Mouse (Mus musculus) liver, embryonic 11.5 days (tissue): Measurements from ENCODE around the gene Yif1a. TPM values are rescaled to one million over a fixed set of nuclear protein-coding genes. Genes with fewer than 3 reads are reported as not detected.

Experiments
- ATAC-seq: fragments of 200-750 bp; cut with Nextera tagmentation; replicated peaks from 2 replicates; pipeline ENCODE4 v1.8.0; 2017; ENCODE audit warnings: moderate number of reproducible peaks, mild to moderate bottlenecking, moderate TSS enrichment, moderate library complexity; ENCODE audit not compliant: low FRiP score
- DNase-seq: peaks from one replicate; pipeline ENCODE4 v3.0.0-alpha.2; 2017; ENCODE audit warnings: low spot score
- H3K27ac ChIP-seq: fragments of 300-500 bp; sonication (generic); 2 replicates; pipeline ENCODE4 v1.5.1; 2014; ENCODE audit warnings: mild to moderate bottlenecking, low read depth, low read length, control low read depth
- H3K27me3 ChIP-seq: fragments of 300-500 bp; sonication (generic); replicated peaks from 2 replicates; pipeline ENCODE4 v1.6.1; 2014; ENCODE audit warnings: low read length, mixed read lengths; ENCODE audit not compliant: control insufficient read depth, insufficient read depth
- H3K36me3 ChIP-seq: fragments of 300-500 bp; sonication (generic); 2 replicates; pipeline ENCODE4 v1.6.1; 2014; ENCODE audit warnings: mild to moderate bottlenecking, low read length, moderate library complexity, mixed read lengths; ENCODE audit not compliant: control insufficient read depth, insufficient read depth
- H3K4me1 ChIP-seq: fragments of 300-500 bp; sonication (generic); replicated peaks from 2 replicates; pipeline ENCODE4 v1.6.1; 2014; ENCODE audit warnings: low read length, mixed read lengths; ENCODE audit not compliant: control insufficient read depth, insufficient read depth
- H3K4me2 ChIP-seq: fragments of 300-500 bp; sonication (generic); 2 replicates; pipeline ENCODE4 v1.6.1; 2014; ENCODE audit warnings: mild to moderate bottlenecking, control low read depth, moderate library complexity
- H3K4me3 ChIP-seq: fragments of 300-500 bp; sonication (generic); 2 replicates; pipeline ENCODE4 v1.5.1; 2014; ENCODE audit warnings: low read depth, low read length, control low read depth
- H3K9ac ChIP-seq: fragments of 300-500 bp; sonication (generic); 2 replicates; pipeline ENCODE4 v1.6.1; 2014; ENCODE audit warnings: low read depth, low read length, control low read depth
- H3K9me3 ChIP-seq: fragments of 300-500 bp; sonication (generic); 2 replicates; pipeline ENCODE4 v1.6.1; 2016; ENCODE audit warnings: low read length, inconsistent platforms, mixed read lengths; ENCODE audit not compliant: control insufficient read depth
- WGBS: fragments of 180-500 bp; shearing (Covaris S2); extraction: QIAGEN DNeasy Blood & Tissue Kit; methylation state at CpG from one replicate; pipeline ENCODE4 v1.1.7; 2014; 5-methylcytosine and 5-hydroxymethylcytosine counted together
- polyA plus RNA-seq: library from polyadenylated mRNA; unstranded; fragments of >200 nt; fragmentation: Nextera tagmentation; extraction: Ambion mirVana; gene quantifications from 2 replicates; pipeline ENCODE4 v1.2.1, GENCODE M21; 2014

Yif1a gene
- polyA plus RNA-seq, 1 experiment from 2014 or later: 77.8 TPM

- peaks cover 2% of the 10 kb centered on the region; the same call in 1 of the 2 replicates for H3K27me3 ChIP-seq
- ATAC-seq: peak; percentile 71
- peaks cover 19% of the 10 kb centered on the region for H3K36me3 ChIP-seq
- 0 out of 2 replicates have a peak within 1 kb of the TSS, but pooled peaks have one; percentile 29 for H3K27ac ChIP-seq
- no peaks in the 10 kb centered on the region for H3K9me3 ChIP-seq
- WGBS: 6% methylated on average over 43 of the region's 48 CpGs
- H3K9ac ChIP-seq: peak within 1 kb of the TSS; percentile 63
- H3K4me2 ChIP-seq: peak within 1 kb of the TSS; percentile 90
- peak; percentile 74 for DNase-seq
- H3K4me1 ChIP-seq: peaks cover 38% of the 10 kb centered on the region
- H3K4me3 ChIP-seq: peak within 1 kb of the TSS; percentile 45
Observed at GRCm38 (mm10) chr19:5098363-5099143, 10.2 kb downstream of the Yif1a start, which contains the start of gene Cnih2. Gene Cnih2, minus strand, starts transcription at chr19:5098521.

GRCm38 (mm10) chr19:5106074-5106473, 17.7 kb downstream of the Yif1a start:
- no peaks in the 10 kb centered on the region for H3K9me3 ChIP-seq
- DNase-seq (peak; percentile 31), ATAC-seq (no peak)
- H3K36me3 ChIP-seq: peaks cover 32% of the 10 kb centered on the region
- peaks cover 23% of the 10 kb centered on the region for H3K4me1 ChIP-seq
- H3K27me3 ChIP-seq: no peaks in the 10 kb centered on the region
- peak overlapping the region; percentile 87 for H3K4me3 ChIP-seq
- 8% methylated on average over 9 of the region's 9 CpGs for WGBS
- peak overlapping the region; percentile 78 for H3K4me2 ChIP-seq
- peak overlapping the region; percentile 90 for H3K27ac ChIP-seq
- H3K9ac ChIP-seq: peak overlapping the region; percentile 89

- ATAC-seq: peak; percentile 91
- Histone ChIP-seq H3K4me3 (peak within 1 kb of the TSS; percentile 87), H3K27me3 (no peaks in the 10 kb centered on the region), H3K9ac (peak within 1 kb of the TSS; percentile 89), H3K9me3 (no peaks in the 10 kb centered on the region), H3K4me2 (peak within 1 kb of the TSS; percentile 78), H3K4me1 (peaks cover 23% of the 10 kb centered on the region), H3K36me3 (peaks cover 28% of the 10 kb centered on the region), H3K27ac (peak within 1 kb of the TSS; percentile 90)
- under 1% methylated on average over 46 of the region's 46 CpGs for WGBS
- DNase-seq: peak; percentile 95
Observed at GRCm38 (mm10) chr19:5106731-5107191, 18.4 kb downstream of the Yif1a start, which contains the start of gene Rab1b. Gene Rab1b, minus strand, starts transcription at chr19:5107072.

GRCm38 (mm10) chr19:5107556-5108270, 19.4 kb downstream of the Yif1a start:
- Histone ChIP-seq H3K4me2 (peak overlapping the region; percentile 78), H3K4me3 (peak overlapping the region; percentile 87), H3K27ac (no peak overlapping the region; the same call in 1 of the 2 replicates), H3K9me3 (no peaks in the 10 kb centered on the region), H3K9ac (no peak overlapping the region), H3K27me3 (no peaks in the 10 kb centered on the region), H3K36me3 (peaks cover 22% of the 10 kb centered on the region), H3K4me1 (peaks cover 23% of the 10 kb centered on the region)
- no peak for DNase-seq
- no peak for ATAC-seq
- WGBS: 72% methylated on average over 18 of the region's 18 CpGs

GRCm38 (mm10) chr19:5108271-5108575, 19.9 kb downstream of the Yif1a start:
- DNase-seq (peak; percentile 53), ATAC-seq (no peak)
- Histone ChIP-seq H3K9me3 (no peaks in the 10 kb centered on the region), H3K4me2 (no peak overlapping the region; the same call in 1 of the 2 replicates), H3K27me3 (no peaks in the 10 kb centered on the region), H3K9ac (no peak overlapping the region), H3K27ac (peak overlapping the region; percentile 54; the same call in 1 of the 2 replicates), H3K4me1 (peaks cover 23% of the 10 kb centered on the region), H3K4me3 (no peak overlapping the region), H3K36me3 (peaks cover 20% of the 10 kb centered on the region)
- 25% methylated on average over 5 of the region's 5 CpGs for WGBS

GRCm38 (mm10) chr19:5108702-5109101, 20.4 kb downstream of the Yif1a start:
- no peak for DNase-seq
- Histone ChIP-seq H3K27me3 (no peaks in the 10 kb centered on the region), H3K4me2 (peak overlapping the region; percentile 36; the same call in 1 of the 2 replicates), H3K36me3 (peaks cover 17% of the 10 kb centered on the region), H3K4me3 (no peak overlapping the region), H3K9ac (no peak overlapping the region; the same call in 1 of the 2 replicates), H3K9me3 (no peaks in the 10 kb centered on the region), H3K4me1 (peaks cover 23% of the 10 kb centered on the region), H3K27ac (peak overlapping the region; percentile 54)
- 41% methylated on average over 4 of the region's 4 CpGs for WGBS
- ATAC-seq: no peak

GRCm38 (mm10) chr19:5109659-5110453, 21.5 kb downstream of the Yif1a start:
- no peak overlapping the region for H3K27ac ChIP-seq
- DNase-seq (no peak), ATAC-seq (no peak)
- H3K9me3 ChIP-seq: no peaks in the 10 kb centered on the region
- H3K9ac ChIP-seq: no peak overlapping the region; the same call in 1 of the 2 replicates
- H3K4me3 ChIP-seq: no peak overlapping the region
- no peak overlapping the region for H3K4me2 ChIP-seq
- peaks cover 6% of the 10 kb centered on the region for H3K36me3 ChIP-seq
- 72% methylated on average over 19 of the region's 19 CpGs for whole genome bisulfite sequencing
- no peaks in the 10 kb centered on the region for H3K27me3 ChIP-seq
- peaks cover 22% of the 10 kb centered on the region for H3K4me1 ChIP-seq

GRCm38 (mm10) chr19:5113783-5114182, 25.4 kb downstream of the Yif1a start:
- DNase-seq: no peak
- WGBS: 90% methylated on average over 7 of the region's 7 CpGs
- no peak for ATAC-seq
- Histone ChIP-seq H3K4me1 (peaks cover 14% of the 10 kb centered on the region), H3K4me2 (no peak overlapping the region), H3K27ac (no peak overlapping the region), H3K4me3 (no peak overlapping the region), H3K36me3 (peaks cover 4% of the 10 kb centered on the region; the same call in 1 of the 2 replicates), H3K9me3 (no peaks in the 10 kb centered on the region), H3K9ac (no peak overlapping the region), H3K27me3 (no peaks in the 10 kb centered on the region)
